Mouse (Mus musculus) thymus, adult 2 months (tissue): ENCODE data around the gene Dbil5. TPM values are rescaled to one million over a fixed set of nuclear protein-coding genes. Genes with fewer than 3 reads are reported as not detected.

Experiments
- DNase-seq: peaks from one replicate; pipeline ENCODE4 v3.0.0; 2021
- H3K27ac ChIP-seq: fragments of 200-500 bp; 2 replicates; pipeline ENCODE4 v1.5.1; 2012; ENCODE audit warnings: low read length, control low read depth; ENCODE audit not compliant: control insufficient read depth, insufficient read depth
- H3K27me3 ChIP-seq: fragments of 200-500 bp; 2 replicates; pipeline ENCODE4 v1.6.1; 2012; ENCODE audit warnings: mild to moderate bottlenecking, low read length, moderate library complexity, mixed read lengths; ENCODE audit not compliant: control insufficient read depth, insufficient read depth
- H3K36me3 ChIP-seq: fragments of 200-500 bp; 2 replicates; pipeline ENCODE4 v1.6.1; 2012; ENCODE audit warnings: mild to moderate bottlenecking, low read length, moderate library complexity; ENCODE audit not compliant: control insufficient read depth, insufficient read depth
- H3K4me1 ChIP-seq: fragments of 200-500 bp; replicated peaks from 2 replicates; pipeline ENCODE4 v1.6.1; 2012; ENCODE audit warnings: low read length; ENCODE audit not compliant: control insufficient read depth, insufficient read depth
- H3K4me3 ChIP-seq: fragments of 200-500 bp; 2 replicates; pipeline ENCODE4 v1.5.1; 2012; ENCODE audit warnings: mild to moderate bottlenecking, low read length, control low read depth, moderate library complexity; ENCODE audit not compliant: control insufficient read depth, insufficient read depth
- CTCF ChIP-seq: fragments of 200-500 bp; IDR thresholded peaks from 2 replicates; pipeline ENCODE4 v1.5.1; 2012; ENCODE audit warnings: mild to moderate bottlenecking, control low read depth, low read length, moderate library complexity, borderline replicate concordance; ENCODE audit not compliant: control insufficient read depth, poor library complexity, insufficient read depth; ENCODE audit errors: extremely low read depth
- POLR2A ChIP-seq: fragments of 200-500 bp; IDR thresholded peaks from 2 replicates; pipeline ENCODE4 v1.6.1; 2012; ENCODE audit warnings: mild to moderate bottlenecking, low read length, control low read depth, moderate library complexity; ENCODE audit not compliant: control insufficient read depth, poor library complexity, insufficient read depth; ENCODE audit errors: extremely low read depth
- WGBS: fragments of 180-500 bp; shearing (Covaris S2); methylation state at CpG from one replicate; pipeline ENCODE4 v1.1.7; 2018; 5-methylcytosine and 5-hydroxymethylcytosine counted together
- polyA plus RNA-seq: library from polyadenylated mRNA; depleted of rRNA; stranded (reverse); fragments of >200 nt; gene quantifications from 2 replicates; pipeline ENCODE4 v1.2.3, GENCODE M21; 2012

Dbil5 gene
- polyA plus RNA-seq, 1 experiment: 1.4 TPM

GRCm38 (mm10) chr11:76224631-76225030, 7.2 kb downstream of the Dbil5 start:
- no peaks in the 10 kb centered on the region for H3K4me1 ChIP-seq

GRCm38 (mm10) chr11:76225051-76225450, 7.6 kb downstream of the Dbil5 start:
- no peak for DNase-seq
- Histone ChIP-seq H3K4me1 (no peaks in the 10 kb centered on the region), H3K27me3 (no peaks in the 10 kb centered on the region), H3K36me3 (no peaks in the 10 kb centered on the region), H3K27ac (no peak overlapping the region), H3K4me3 (no peak overlapping the region)
- TF ChIP-seq POLR2A (no peak), CTCF (no peak)

More at GRCm38 (mm10) chr11:76224631-76225030, 7.2 kb downstream of the Dbil5 start:
- Histone ChIP-seq H3K36me3 (no peaks in the 10 kb centered on the region), H3K27me3 (no peaks in the 10 kb centered on the region), H3K27ac (no peak overlapping the region), H3K4me3 (no peak overlapping the region)
- no peak for TF ChIP-seq CTCF
- no peak for TF ChIP-seq POLR2A
- DNase-seq: no peak
- WGBS: 96% methylated on average over 5 of the region's 5 CpGs

- H3K4me1 ChIP-seq: no peaks in the 10 kb centered on the region
- no peak overlapping the region for H3K27ac ChIP-seq
- WGBS: over 99% methylated on average over 3 of the region's 3 CpGs
- DNase-seq: no peak
- peaks cover 9% of the 10 kb centered on the region; the same call in 1 of the 2 replicates for H3K36me3 ChIP-seq
- H3K4me3 ChIP-seq: no peak overlapping the region
- no peak for TF ChIP-seq CTCF
- TF ChIP-seq POLR2A: no peak
- H3K27me3 ChIP-seq: no peaks in the 10 kb centered on the region
Measured at GRCm38 (mm10) chr11:76236136-76236535, 18.7 kb downstream of the Dbil5 start.

GRCm38 (mm10) chr11:76239750-76240149, 22.3 kb downstream of the Dbil5 start:
- Histone ChIP-seq H3K27ac (no peak overlapping the region), H3K4me1 (peaks cover 6% of the 10 kb centered on the region), H3K27me3 (no peaks in the 10 kb centered on the region), H3K4me3 (no peak overlapping the region), H3K36me3 (0 out of 2 replicates have a peak, but pooled peaks cover 3% of the 10 kb centered on the region)
- no peak for TF ChIP-seq POLR2A
- no peak for TF ChIP-seq CTCF
- 97% methylated on average over 2 of the region's 2 CpGs for WGBS
- no peak for DNase-seq

GRCm38 (mm10) chr11:76242901-76243810, 25.7 kb downstream of the Dbil5 start, which contains the start of the genes Mrm3 and Glod4:
Gene Mrm3, plus strand, starts transcription at chr11:76243715.
Gene Glod4, minus strand, starts transcription at chr11:76243725.
- no peaks in the 10 kb centered on the region for H3K27me3 ChIP-seq
- no peak within 1 kb of the TSS for H3K27ac ChIP-seq
- TF ChIP-seq POLR2A (peak; percentile 81), CTCF (no peak)
- peaks cover 6% of the 10 kb centered on the region for H3K4me1 ChIP-seq
- peak within 1 kb of the TSS; percentile 78 for H3K4me3 ChIP-seq
- H3K36me3 ChIP-seq: no peaks in the 10 kb centered on the region
- 1% methylated on average over 61 of the region's 61 CpGs for WGBS
- peak; percentile 89 for DNase-seq

GRCm38 (mm10) chr11:76243811-76244546, 26.6 kb downstream of the Dbil5 start:
- H3K27ac ChIP-seq: no peak overlapping the region
- TF ChIP-seq POLR2A (0 out of 2 replicates have a peak, but pooled peaks have one; percentile 2), CTCF (no peak)

More at GRCm38 (mm10) chr11:76243811-76244546, 26.6 kb downstream of the Dbil5 start:
- no peaks in the 10 kb centered on the region for H3K36me3 ChIP-seq
- peaks cover 6% of the 10 kb centered on the region for H3K4me1 ChIP-seq
- 9% methylated on average over 34 of the region's 34 CpGs for WGBS
- no peaks in the 10 kb centered on the region for H3K27me3 ChIP-seq
- no peak for DNase-seq
- H3K4me3 ChIP-seq: peak overlapping the region; percentile 78
